Mouse (Mus musculus): ENCODE measurements around the gene Nup88. TPM values are rescaled to one million over a fixed set of nuclear protein-coding genes. Genes with fewer than 3 reads are reported as not detected.

Nup88 gene
- polyA plus RNA-seq, 1 experiment from 2014 or later: 124 TPM

- peak within 1 kb of the TSS; percentile 86 for H3K4me2 ChIP-seq (ENCODE audit: low read depth, low read length)
- peaks cover 11% of the 10 kb centered on the region for H3K4me1 ChIP-seq (ENCODE audit: control insufficient read depth, insufficient read depth, low read length)
- peak within 1 kb of the TSS; percentile 99 for H3K4me3 ChIP-seq (ENCODE audit: low read length)
- peak within 1 kb of the TSS; percentile 86 for H3K27ac ChIP-seq (ENCODE audit: low read length)
- H3K27me3 ChIP-seq (ENCODE audit: control insufficient read depth, insufficient read depth, low read length): no peaks in the 10 kb centered on the region
- peaks cover 16% of the 10 kb centered on the region for H3K36me3 ChIP-seq (ENCODE audit: control insufficient read depth, insufficient read depth)
- under 1% methylated on average over 35 of the region's 35 CpGs for WGBS
- H3K9ac ChIP-seq (ENCODE audit: low read length): peak within 1 kb of the TSS; percentile 85
- no peaks in the 10 kb centered on the region for H3K9me3 ChIP-seq (replicated peaks; ENCODE audit: control insufficient read depth, low read length)
- peak; percentile 96 for ATAC-seq (replicated peaks; ENCODE audit: extremely low read depth, insufficient read depth, low FRiP score)
Observed at GRCm38 (mm10) chr11:71004316-71004773, 34.6 kb upstream of the Nup88 start, which contains the start of gene Dhx33. TSS of gene Dhx33 (minus strand) at chr11:71004437.

- peaks cover 11% of the 10 kb centered on the region for H3K4me1 ChIP-seq (ENCODE audit: control insufficient read depth, insufficient read depth, low read length)
- ATAC-seq (replicated peaks; ENCODE audit: extremely low read depth, insufficient read depth, low FRiP score): peak; percentile 74
- no peaks in the 10 kb centered on the region for H3K9me3 ChIP-seq (replicated peaks; ENCODE audit: control insufficient read depth, low read length)
- H3K9ac ChIP-seq (ENCODE audit: low read length): peak overlapping the region; percentile 85
- no peaks in the 10 kb centered on the region for H3K27me3 ChIP-seq (ENCODE audit: control insufficient read depth, insufficient read depth, low read length)
- peak overlapping the region; percentile 99 for H3K4me3 ChIP-seq (ENCODE audit: low read length)
- WGBS: under 1% methylated on average over 49 of the region's 49 CpGs
- H3K36me3 ChIP-seq (ENCODE audit: control insufficient read depth, insufficient read depth): peaks cover 16% of the 10 kb centered on the region
- H3K4me2 ChIP-seq (ENCODE audit: low read depth, low read length): peak overlapping the region; percentile 86
- peak overlapping the region; percentile 86 for H3K27ac ChIP-seq (ENCODE audit: low read length)
Observed at GRCm38 (mm10) chr11:71003611-71004315, 34.0 kb upstream of the Nup88 start.

- 83% methylated on average over 4 of the region's 4 CpGs for WGBS
- Histone ChIP-seq H3K36me3 (ENCODE audit: control insufficient read depth, insufficient read depth) (peaks cover 24% of the 10 kb centered on the region), H3K4me2 (ENCODE audit: low read depth, low read length) (no peak overlapping the region), H3K4me1 (ENCODE audit: control insufficient read depth, insufficient read depth, low read length) (peaks cover 11% of the 10 kb centered on the region), H3K27me3 (ENCODE audit: control insufficient read depth, insufficient read depth, low read length) (no peaks in the 10 kb centered on the region), H3K4me3 (ENCODE audit: low read length) (no peak overlapping the region), H3K9me3 (replicated peaks; ENCODE audit: control insufficient read depth, low read length) (no peaks in the 10 kb centered on the region), H3K27ac (ENCODE audit: low read length) (no peak overlapping the region), H3K9ac (ENCODE audit: low read length) (no peak overlapping the region)
- no peak for ATAC-seq (replicated peaks; ENCODE audit: extremely low read depth, insufficient read depth, low FRiP score)
Observed at GRCm38 (mm10) chr11:71001167-71001566, 31.4 kb upstream of the Nup88 start.

GRCm38 (mm10) chr11:70982557-70983228, 12.9 kb upstream of the Nup88 start, which contains the start of gene C1qbp:
TSS of gene C1qbp (minus strand) at chr11:70983026.
- H3K4me2 ChIP-seq (ENCODE audit: low read depth, low read length): peak within 1 kb of the TSS; percentile 90
- peak within 1 kb of the TSS; percentile 97 for H3K4me3 ChIP-seq (ENCODE audit: low read length)
- no peaks in the 10 kb centered on the region for H3K27me3 ChIP-seq (ENCODE audit: control insufficient read depth, insufficient read depth, low read length)
- H3K4me1 ChIP-seq (ENCODE audit: control insufficient read depth, insufficient read depth, low read length): peaks cover 11% of the 10 kb centered on the region
- H3K9me3 ChIP-seq (replicated peaks; ENCODE audit: control insufficient read depth, low read length): no peaks in the 10 kb centered on the region
- peak; percentile 94 for ATAC-seq (replicated peaks; ENCODE audit: extremely low read depth, insufficient read depth, low FRiP score)
- under 1% methylated on average over 60 of the region's 64 CpGs for WGBS
- H3K36me3 ChIP-seq (ENCODE audit: control insufficient read depth, insufficient read depth): peaks cover 42% of the 10 kb centered on the region
- peak within 1 kb of the TSS; percentile 28 for H3K27ac ChIP-seq (ENCODE audit: low read length)
- peak within 1 kb of the TSS; percentile 87 for H3K9ac ChIP-seq (ENCODE audit: low read length)

GRCm38 (mm10) chr11:70982030-70982429, 12.3 kb upstream of the Nup88 start:
- no peaks in the 10 kb centered on the region for H3K27me3 ChIP-seq (ENCODE audit: control insufficient read depth, insufficient read depth, low read length)
- no peak for ATAC-seq (replicated peaks; ENCODE audit: extremely low read depth, insufficient read depth, low FRiP score)
- H3K27ac ChIP-seq (ENCODE audit: low read length): 0 out of 2 replicates have a peak overlapping the region, but pooled peaks have one; percentile 4

GRCm38 (mm10) chr11:70980751-70981510, 11.2 kb upstream of the Nup88 start:
- WGBS: 88% methylated on average over 14 of the region's 14 CpGs
- H3K27ac ChIP-seq (ENCODE audit: low read length): no peak overlapping the region
- H3K36me3 ChIP-seq (ENCODE audit: control insufficient read depth, insufficient read depth): peaks cover 43% of the 10 kb centered on the region
- peaks cover 11% of the 10 kb centered on the region for H3K4me1 ChIP-seq (ENCODE audit: control insufficient read depth, insufficient read depth, low read length)
- ATAC-seq (replicated peaks; ENCODE audit: extremely low read depth, insufficient read depth, low FRiP score): no peak
- H3K4me2 ChIP-seq (ENCODE audit: low read depth, low read length): peak overlapping the region; percentile 90; the same call in 1 of the 2 replicates
- H3K9ac ChIP-seq (ENCODE audit: low read length): no peak overlapping the region
- H3K9me3 ChIP-seq (replicated peaks; ENCODE audit: control insufficient read depth, low read length): no peaks in the 10 kb centered on the region
- no peaks in the 10 kb centered on the region for H3K27me3 ChIP-seq (ENCODE audit: control insufficient read depth, insufficient read depth, low read length)
- H3K4me3 ChIP-seq (ENCODE audit: low read length): no peak overlapping the region

More at GRCm38 (mm10) chr11:70982030-70982429, 12.3 kb upstream of the Nup88 start:
- Histone ChIP-seq H3K4me3 (ENCODE audit: low read length) (peak overlapping the region; percentile 97), H3K9ac (ENCODE audit: low read length) (peak overlapping the region; percentile 87), H3K36me3 (ENCODE audit: control insufficient read depth, insufficient read depth) (peaks cover 43% of the 10 kb centered on the region), H3K4me2 (ENCODE audit: low read depth, low read length) (peak overlapping the region; percentile 90), H3K9me3 (replicated peaks; ENCODE audit: control insufficient read depth, low read length) (no peaks in the 10 kb centered on the region), H3K4me1 (ENCODE audit: control insufficient read depth, insufficient read depth, low read length) (peaks cover 11% of the 10 kb centered on the region)
- WGBS: 4% methylated on average over 12 of the region's 12 CpGs

GRCm38 (mm10) chr11:70980232-70980631, 10.5 kb upstream of the Nup88 start:
- WGBS: 81% methylated on average over 6 of the region's 6 CpGs

GRCm38 (mm10) chr11:70977293-70977692, 7.5 kb upstream of the Nup88 start:
- H3K27me3 ChIP-seq (ENCODE audit: control insufficient read depth, insufficient read depth, low read length): no peaks in the 10 kb centered on the region
- no peaks in the 10 kb centered on the region for H3K9me3 ChIP-seq (replicated peaks; ENCODE audit: control insufficient read depth, low read length)
- 82% methylated on average over 6 of the region's 6 CpGs for WGBS
- no peak overlapping the region for H3K4me2 ChIP-seq (ENCODE audit: low read depth, low read length)
- no peak overlapping the region for H3K9ac ChIP-seq (ENCODE audit: low read length)
- H3K4me1 ChIP-seq (ENCODE audit: control insufficient read depth, insufficient read depth, low read length): peaks cover 11% of the 10 kb centered on the region
- H3K4me3 ChIP-seq (ENCODE audit: low read length): no peak overlapping the region
- peaks cover 50% of the 10 kb centered on the region for H3K36me3 ChIP-seq (ENCODE audit: control insufficient read depth, insufficient read depth)
- H3K27ac ChIP-seq (ENCODE audit: low read length): no peak overlapping the region
- ATAC-seq (replicated peaks; ENCODE audit: extremely low read depth, insufficient read depth, low FRiP score): no peak

More at GRCm38 (mm10) chr11:70980232-70980631, 10.5 kb upstream of the Nup88 start:
- Histone ChIP-seq H3K9me3 (replicated peaks; ENCODE audit: control insufficient read depth, low read length) (no peaks in the 10 kb centered on the region), H3K4me3 (ENCODE audit: low read length) (no peak overlapping the region), H3K4me2 (ENCODE audit: low read depth, low read length) (no peak overlapping the region), H3K27me3 (ENCODE audit: control insufficient read depth, insufficient read depth, low read length) (no peaks in the 10 kb centered on the region), H3K9ac (ENCODE audit: low read length) (no peak overlapping the region), H3K36me3 (ENCODE audit: control insufficient read depth, insufficient read depth) (peaks cover 42% of the 10 kb centered on the region), H3K4me1 (ENCODE audit: control insufficient read depth, insufficient read depth, low read length) (peaks cover 11% of the 10 kb centered on the region), H3K27ac (ENCODE audit: low read length) (no peak overlapping the region)
- no peak for ATAC-seq (replicated peaks; ENCODE audit: extremely low read depth, insufficient read depth, low FRiP score)

Data from heart, embryonic 16.5 days (tissue).